Mouse (Mus musculus) midbrain, embryonic 11.5 days (tissue): ENCODE results near the gene Zfp46. TPM values are rescaled to one million over a fixed set of nuclear protein-coding genes. Genes with fewer than 3 reads are reported as not detected.
A peak's percentile ranks its signal among the peaks of the same experiment; 100 is the strongest.

ENCODE experiments used
- ATAC-seq: fragments of 200-750 bp; cut with Nextera tagmentation; 2 replicates; pipeline ENCODE4 v1.8.0; 2017; ENCODE audit warnings: moderate TSS enrichment, moderate library complexity; ENCODE audit not compliant: low FRiP score
- DNase-seq: peaks from one replicate; pipeline ENCODE4 v3.0.0; 2015; ENCODE audit warnings: low spot score; ENCODE audit errors: missing footprints
- H3K27ac ChIP-seq: fragments of 300-500 bp; sonication (generic); 2 replicates; pipeline ENCODE4 v1.5.1; 2014; ENCODE audit warnings: low read depth, low read length
- H3K27me3 ChIP-seq: fragments of 300-500 bp; sonication (generic); 2 replicates; pipeline ENCODE4 v1.6.1; 2014; ENCODE audit warnings: mild to moderate bottlenecking, low read length, moderate library complexity, mixed read lengths; ENCODE audit not compliant: control insufficient read depth, insufficient read depth
- H3K36me3 ChIP-seq: fragments of 300-500 bp; sonication (generic); 2 replicates; pipeline ENCODE4 v1.6.1; 2014; ENCODE audit warnings: mild to moderate bottlenecking, low read length, moderate library complexity, mixed read lengths; ENCODE audit not compliant: control insufficient read depth, insufficient read depth
- H3K4me1 ChIP-seq: fragments of 300-500 bp; sonication (generic); 2 replicates; pipeline ENCODE4 v1.6.1; 2014; ENCODE audit warnings: low read length; ENCODE audit not compliant: control insufficient read depth, insufficient read depth
- H3K4me2 ChIP-seq: fragments of 300-500 bp; sonication (generic); 2 replicates; pipeline ENCODE4 v1.6.1; 2014; ENCODE audit warnings: mild to moderate bottlenecking, moderate library complexity
- H3K4me3 ChIP-seq: fragments of 300-500 bp; sonication (generic); 2 replicates; pipeline ENCODE4 v1.5.1; 2014; ENCODE audit warnings: low read depth, low read length
- H3K9ac ChIP-seq: fragments of 300-500 bp; sonication (generic); 2 replicates; pipeline ENCODE4 v1.6.1; 2014; ENCODE audit warnings: low read length
- H3K9me3 ChIP-seq: fragments of 300-500 bp; sonication (generic); 2 replicates; pipeline ENCODE4 v1.6.1; 2016; ENCODE audit warnings: low read length; ENCODE audit not compliant: control insufficient read depth
- WGBS: fragments of 180-500 bp; shearing (Covaris S2); extraction: QIAGEN DNeasy Blood & Tissue Kit; methylation state at CpG from one replicate; pipeline ENCODE4 v1.1.7; 2014; 5-methylcytosine and 5-hydroxymethylcytosine counted together
- polyA plus RNA-seq: library from polyadenylated mRNA; unstranded; fragments of >200 nt; fragmentation: Nextera tagmentation; extraction: Ambion mirVana; gene quantifications from 2 replicates; pipeline ENCODE4 v1.2.1, GENCODE M21; 2014

Gene Zfp46
- polyA plus RNA-seq, 1 experiment from 2014 or later: 29.7 TPM

DNA sequence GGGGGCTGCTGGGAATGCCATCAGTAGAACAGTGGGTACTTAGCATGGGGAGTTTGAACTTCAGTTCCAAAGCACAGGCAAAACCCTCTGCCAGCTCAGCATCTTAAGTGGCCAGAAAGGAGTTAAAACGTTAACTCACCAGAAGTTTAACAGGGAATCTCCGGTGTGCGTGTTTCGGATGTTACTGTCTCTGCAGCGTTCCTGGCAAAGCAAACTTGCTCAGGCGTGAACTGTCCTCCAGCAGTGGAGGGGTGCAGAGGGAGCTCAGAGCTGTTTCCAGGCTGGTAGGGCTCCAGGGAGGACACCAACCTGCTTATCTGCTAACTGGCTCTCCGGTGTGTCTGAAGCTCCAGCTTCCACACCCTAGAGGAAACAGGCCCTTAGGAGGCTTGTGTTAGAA, 11.5 kb downstream of the Zfp46 start:
- Histone ChIP-seq H3K9ac (no peak overlapping the region), H3K27me3 (no peaks in the 10 kb centered on the region; the same call in 1 of the 2 replicates), H3K4me1 (peaks cover 6% of the 10 kb centered on the region), H3K4me2 (no peak overlapping the region), H3K9me3 (no peaks in the 10 kb centered on the region), H3K27ac (no peak overlapping the region), H3K36me3 (peaks cover 10% of the 10 kb centered on the region), H3K4me3 (no peak overlapping the region)
- 75% methylated on average over 7 of the region's 7 CpGs for WGBS
- no peak for ATAC-seq
- DNase-seq: no peak

DNA sequence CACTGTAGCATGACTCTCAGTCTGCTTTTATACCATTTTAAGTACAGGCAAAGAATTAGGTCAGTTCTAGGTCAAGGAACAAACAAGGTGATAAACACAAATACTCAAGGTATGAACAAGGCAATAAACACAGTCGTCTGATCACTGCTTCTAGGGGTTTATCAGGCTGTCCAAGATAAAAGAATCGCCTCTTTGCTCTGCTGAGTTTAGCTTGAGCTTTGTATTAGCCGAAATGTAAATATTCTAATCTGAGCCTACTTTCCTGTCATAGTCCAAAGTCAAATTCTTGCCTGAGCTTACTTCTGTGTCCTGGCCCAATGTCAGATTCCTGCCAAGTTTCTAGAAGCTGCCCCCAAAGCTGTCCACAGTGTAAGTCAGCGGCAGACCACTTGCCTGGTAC, 18.0 kb downstream of the Zfp46 start:
- H3K27me3 ChIP-seq: no peaks in the 10 kb centered on the region
- no peak overlapping the region for H3K4me2 ChIP-seq
- no peaks in the 10 kb centered on the region for H3K36me3 ChIP-seq
- ATAC-seq: no peak
- H3K9me3 ChIP-seq: no peaks in the 10 kb centered on the region
- no peak overlapping the region for H3K9ac ChIP-seq
- 80% methylated on average over 4 of the region's 4 CpGs for WGBS
- DNase-seq: peak; percentile 70
- H3K4me1 ChIP-seq: no peaks in the 10 kb centered on the region
- H3K27ac ChIP-seq: no peak overlapping the region
- no peak overlapping the region for H3K4me3 ChIP-seq

DNA sequence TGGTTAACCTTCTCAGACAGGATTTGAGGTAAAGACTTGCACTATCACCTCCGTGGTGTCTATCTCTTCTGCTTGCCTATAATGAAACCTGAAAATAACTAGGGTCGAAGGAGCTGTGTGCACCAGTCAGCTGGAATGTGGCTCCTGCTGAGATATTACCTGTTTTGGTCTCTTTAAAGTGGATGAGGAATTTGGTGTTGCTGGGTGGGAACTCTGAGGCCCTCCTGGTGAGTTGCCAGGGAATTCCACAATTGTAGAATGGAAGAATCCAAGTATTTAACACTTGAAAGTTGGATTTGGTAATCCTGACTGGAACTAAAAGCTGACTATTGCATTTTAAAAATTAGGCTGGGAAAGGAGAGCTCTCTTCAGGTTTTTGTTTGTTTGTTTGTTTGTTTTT, 19.7 kb downstream of the Zfp46 start:
- H3K9me3 ChIP-seq: no peaks in the 10 kb centered on the region
- no peak overlapping the region for H3K27ac ChIP-seq
- H3K4me2 ChIP-seq: no peak overlapping the region
- WGBS: 43% methylated on average over 2 of the region's 2 CpGs
- no peak for ATAC-seq
- no peak overlapping the region for H3K4me3 ChIP-seq
- no peaks in the 10 kb centered on the region for H3K27me3 ChIP-seq
- no peak for DNase-seq
- no peak overlapping the region for H3K9ac ChIP-seq
- no peaks in the 10 kb centered on the region for H3K36me3 ChIP-seq
- no peaks in the 10 kb centered on the region for H3K4me1 ChIP-seq

- DNase-seq: no peak
- whole genome bisulfite sequencing: 53% methylated on average over 2 of the region's 2 CpGs
Observed at GRCm38 (mm10) chr4:136308355-136308754, 23.9 kb downstream of the Zfp46 start.

DNA sequence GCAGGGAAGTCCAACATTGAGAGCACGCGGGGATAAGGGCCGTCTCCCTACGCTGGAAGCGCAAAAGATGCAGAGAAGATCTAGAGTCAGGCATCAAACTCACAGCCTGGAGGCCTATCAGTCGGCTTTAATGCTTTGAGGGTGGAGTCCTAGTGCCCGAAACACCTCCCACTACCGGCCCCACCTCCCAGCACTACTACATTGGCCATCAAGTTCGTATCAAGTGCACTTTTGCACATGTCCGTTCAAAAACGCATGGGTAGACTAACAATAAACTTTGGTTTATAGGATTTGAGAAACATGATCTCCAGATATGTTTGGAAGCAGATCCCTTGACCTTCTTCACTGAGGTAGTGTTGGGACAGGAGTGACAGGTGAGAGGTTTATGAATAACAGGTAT, 25.3 kb downstream of the Zfp46 start:
- Histone ChIP-seq H3K27me3 (no peaks in the 10 kb centered on the region), H3K4me2 (peak overlapping the region; percentile 75), H3K9ac (peak overlapping the region; percentile 77), H3K4me1 (peaks cover 20% of the 10 kb centered on the region), H3K36me3 (no peaks in the 10 kb centered on the region), H3K27ac (peak overlapping the region; percentile 89), H3K9me3 (no peaks in the 10 kb centered on the region), H3K4me3 (peak overlapping the region; percentile 99)
- WGBS: 6% methylated on average over 11 of the region's 11 CpGs
- no peak for DNase-seq
- ATAC-seq: no peak

More at GRCm38 (mm10) chr4:136308355-136308754, 23.9 kb downstream of the Zfp46 start:
- Histone ChIP-seq H3K9me3 (no peaks in the 10 kb centered on the region), H3K4me1 (peaks cover 13% of the 10 kb centered on the region), H3K9ac (no peak overlapping the region), H3K4me3 (no peak overlapping the region), H3K36me3 (no peaks in the 10 kb centered on the region), H3K27me3 (no peaks in the 10 kb centered on the region), H3K4me2 (no peak overlapping the region), H3K27ac (no peak overlapping the region)
- no peak for ATAC-seq

- ATAC-seq (peak; percentile 100), DNase-seq (peak; percentile 100)
- Histone ChIP-seq H3K9me3 (no peaks in the 10 kb centered on the region), H3K9ac (peak within 1 kb of the TSS; percentile 100), H3K4me1 (peaks cover 23% of the 10 kb centered on the region), H3K27ac (peak within 1 kb of the TSS; percentile 99), H3K36me3 (no peaks in the 10 kb centered on the region), H3K27me3 (no peaks in the 10 kb centered on the region), H3K4me2 (peak within 1 kb of the TSS; percentile 75), H3K4me3 (peak within 1 kb of the TSS; percentile 99)
- WGBS: under 1% methylated on average over 65 of the region's 65 CpGs
Observed at GRCm38 (mm10) chr4:136310229-136311041, 26.0 kb downstream of the Zfp46 start, which contains the start of gene Hnrnpr. Hnrnpr (plus strand) TSS chr4:136310942.

DNA sequence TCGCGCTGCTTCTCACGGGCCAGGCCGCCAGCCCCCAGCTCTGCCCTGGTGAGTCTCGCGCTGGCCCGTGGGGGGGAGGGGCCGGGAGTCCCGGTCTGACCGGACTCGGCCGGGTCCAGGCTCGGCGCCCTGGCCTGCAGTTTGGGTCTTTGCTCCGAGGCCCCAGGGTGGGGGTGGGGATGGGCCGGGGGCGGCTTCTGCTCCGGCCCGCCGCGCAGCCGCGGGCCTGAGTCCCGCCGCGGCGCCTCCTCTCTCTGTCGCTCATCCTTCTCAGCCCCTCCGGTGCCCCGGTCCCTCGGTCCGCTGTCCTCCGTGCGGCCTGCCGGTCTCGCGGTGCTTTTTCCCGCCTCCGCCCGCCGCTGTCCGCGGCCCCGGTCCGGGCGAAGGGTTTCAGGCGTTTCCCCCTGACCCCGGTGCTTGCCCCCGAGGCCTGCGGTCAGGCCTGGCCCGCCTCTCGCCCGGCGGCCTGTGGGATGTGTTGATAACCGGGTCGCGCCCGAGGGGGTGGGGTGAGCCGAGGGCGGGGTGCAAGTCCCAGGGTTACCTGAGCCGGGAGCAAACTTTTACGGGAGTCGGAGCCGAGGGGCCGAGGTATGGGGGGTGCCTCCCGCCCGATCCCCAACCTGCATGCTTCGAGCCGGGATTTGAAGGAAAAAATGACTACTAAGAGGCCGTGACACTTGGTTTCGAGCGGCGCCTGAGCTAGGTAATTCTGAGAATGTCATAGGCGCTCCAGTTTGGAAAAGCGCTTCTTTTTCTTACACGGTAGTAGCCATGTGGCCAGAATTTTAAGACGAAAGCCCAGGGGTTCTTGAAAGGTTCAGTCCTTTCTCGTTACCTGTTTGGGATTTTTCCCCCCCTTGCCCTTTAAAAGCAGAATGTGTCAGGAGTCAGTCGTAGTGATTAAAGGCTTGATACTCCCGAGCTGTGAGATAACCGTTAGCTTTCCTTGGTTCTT, 26.8 kb downstream of the Zfp46 start:
- Histone ChIP-seq H3K4me1 (peaks cover 23% of the 10 kb centered on the region), H3K27me3 (no peaks in the 10 kb centered on the region), H3K9ac (peak overlapping the region; percentile 100), H3K4me3 (peak overlapping the region; percentile 99), H3K27ac (peak overlapping the region; percentile 99), H3K9me3 (no peaks in the 10 kb centered on the region), H3K36me3 (peaks cover 1% of the 10 kb centered on the region; the same call in 1 of the 2 replicates), H3K4me2 (peak overlapping the region; percentile 74)
- WGBS: under 1% methylated on average over 80 of the region's 81 CpGs
- ATAC-seq (peak; percentile 6; the same call in 1 of the 2 replicates), DNase-seq (peak; percentile 96)

GRCm38 (mm10) chr4:136312616-136313015, 28.1 kb downstream of the Zfp46 start:
- no peaks in the 10 kb centered on the region for H3K9me3 ChIP-seq
- H3K4me1 ChIP-seq: peaks cover 23% of the 10 kb centered on the region
- peak overlapping the region; percentile 99 for H3K4me3 ChIP-seq
- H3K9ac ChIP-seq: peak overlapping the region; percentile 100; the same call in 1 of the 2 replicates
- H3K36me3 ChIP-seq: peaks cover 4% of the 10 kb centered on the region; the same call in 1 of the 2 replicates
- 48% methylated on average over 4 of the region's 4 CpGs for WGBS
- H3K4me2 ChIP-seq: peak overlapping the region; percentile 74
- no peak for ATAC-seq
- H3K27ac ChIP-seq: no peak overlapping the region
- no peaks in the 10 kb centered on the region for H3K27me3 ChIP-seq
- DNase-seq: no peak
